Mouse (Mus musculus) natural killer cell, adult 2 months (primary cell): ENCODE measurements around the gene Itgb2.

Source experiments
- DNase-seq, 2 experiments: peaks; one replicate each; pipeline ENCODE4 v3.0.0; 2022; ENCODE audit warnings: low spot score in 2 of 2

The Itgb2 gene

DNA sequence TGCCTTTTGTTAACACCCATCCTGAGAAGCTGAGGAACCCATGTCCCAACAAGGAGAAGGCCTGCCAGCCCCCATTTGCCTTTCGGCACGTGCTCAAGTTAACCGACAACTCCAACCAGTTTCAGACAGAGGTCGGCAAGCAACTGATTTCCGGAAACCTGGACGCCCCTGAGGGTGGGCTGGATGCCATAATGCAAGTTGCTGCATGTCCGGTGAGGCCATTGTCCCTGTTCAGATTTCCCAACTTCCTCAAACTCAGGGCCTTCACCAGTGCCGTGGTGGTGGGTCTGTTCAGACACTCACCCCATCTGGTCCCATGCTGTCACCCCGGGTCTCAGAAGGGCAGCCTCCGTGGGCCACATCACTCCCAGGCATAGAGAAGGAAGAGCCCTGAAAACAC, 18.5 kb downstream of the Itgb2 start:
- no peak for DNase-seq

DNA sequence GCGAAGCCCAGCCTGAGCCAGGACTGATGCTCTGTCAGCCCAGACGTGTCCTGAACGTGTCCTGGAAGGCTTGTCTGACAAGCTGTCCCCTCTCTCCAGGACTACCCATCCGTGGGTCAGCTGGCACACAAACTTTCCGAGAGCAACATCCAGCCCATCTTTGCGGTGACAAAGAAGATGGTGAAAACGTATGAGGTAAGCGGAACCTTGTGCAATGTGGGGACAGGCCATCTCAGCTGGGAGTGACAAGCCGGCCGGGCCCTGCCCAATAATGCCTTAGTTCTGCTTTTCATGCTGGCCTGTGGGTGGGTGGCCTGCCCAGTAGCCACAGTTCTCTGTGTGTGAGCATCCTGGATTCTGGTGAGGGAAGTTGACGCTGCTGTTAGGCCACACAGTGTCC, 20.8 kb downstream of the Itgb2 start:
- DNase-seq: peak; percentile 26 to 32

DNA sequence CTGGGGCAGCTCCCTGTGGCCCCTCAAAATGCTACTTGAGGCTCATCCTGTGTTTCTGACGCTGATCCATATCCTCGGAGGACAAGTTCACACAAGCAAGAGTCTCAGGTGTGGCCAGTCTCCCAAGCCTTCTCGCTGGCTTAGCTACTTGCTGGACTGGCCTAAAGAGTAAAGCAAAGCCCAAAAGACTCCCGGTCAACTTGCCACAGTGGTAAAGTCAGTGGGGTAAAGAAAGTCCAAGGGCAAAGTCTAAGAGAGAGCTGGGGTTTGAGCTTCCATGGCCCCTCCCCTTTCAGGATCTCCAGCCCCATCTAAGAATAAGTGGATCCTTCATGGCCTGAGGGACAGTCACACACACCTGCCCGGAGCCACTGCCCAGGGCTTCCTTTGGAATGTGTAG, 22.1 kb downstream of the Itgb2 start:
- DNase-seq: no peak

DNA sequence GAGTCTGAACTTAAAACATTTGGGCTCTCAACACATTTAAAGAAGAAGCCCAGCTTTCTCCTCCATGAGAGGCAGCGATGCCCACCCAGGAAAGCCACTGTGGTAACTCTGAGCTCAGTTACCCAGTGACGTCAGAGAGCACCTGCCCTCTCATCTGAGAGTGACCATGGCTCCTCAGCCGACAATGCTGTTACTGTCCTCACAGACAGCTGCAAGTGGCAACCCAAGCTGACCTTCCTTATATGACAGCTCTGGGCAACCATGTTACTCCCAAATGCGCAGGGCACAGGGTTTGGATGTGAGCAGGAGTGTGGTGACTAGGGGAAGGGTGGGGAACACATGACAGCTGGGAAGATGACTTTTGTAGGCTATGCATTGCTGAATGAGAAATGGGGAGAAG, 23.2 kb downstream of the Itgb2 start:
- no peak for DNase-seq

DNA sequence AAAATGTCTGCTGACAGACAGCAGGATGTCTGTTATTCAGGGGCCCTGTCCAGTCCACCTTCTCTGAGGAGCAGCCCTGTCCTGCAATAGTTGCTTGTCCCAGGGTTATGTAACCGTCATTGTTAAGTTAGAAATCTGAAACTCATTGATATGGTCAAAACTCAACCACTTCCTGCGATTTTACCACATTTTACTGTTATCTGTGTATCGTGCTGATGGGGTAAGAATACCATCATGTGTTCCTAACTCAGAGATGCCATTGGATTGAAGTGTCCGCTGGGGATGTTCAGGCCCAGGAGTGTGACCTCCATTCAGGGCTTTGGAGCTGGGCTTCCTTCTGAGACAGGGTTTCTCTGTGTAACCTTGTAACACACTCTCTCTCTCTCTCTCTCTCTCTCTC, 24.9 kb downstream of the Itgb2 start:
- DNase-seq: peak in 1 of 2 experiments; percentile 38

DNA sequence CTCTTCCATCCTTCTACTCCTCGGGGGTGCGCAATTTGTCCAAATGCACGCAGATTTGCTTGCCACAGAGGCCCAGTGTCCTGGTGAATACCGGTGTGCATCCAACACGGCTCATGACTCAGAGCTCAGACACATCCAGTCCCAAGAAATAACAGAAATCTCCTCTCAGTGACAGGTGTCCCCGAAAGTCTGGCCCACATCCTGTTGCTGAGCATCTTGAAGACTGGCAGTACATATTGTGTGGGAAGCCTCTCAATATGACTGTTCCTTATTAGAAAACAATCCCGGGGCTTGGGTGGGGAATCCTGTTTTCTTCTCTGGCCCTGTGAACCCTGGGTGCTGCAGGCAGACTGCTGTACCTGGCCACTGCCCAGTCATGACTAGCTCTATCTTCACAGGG, 26.6 kb downstream of the Itgb2 start:
- DNase-seq: no peak

DNA sequence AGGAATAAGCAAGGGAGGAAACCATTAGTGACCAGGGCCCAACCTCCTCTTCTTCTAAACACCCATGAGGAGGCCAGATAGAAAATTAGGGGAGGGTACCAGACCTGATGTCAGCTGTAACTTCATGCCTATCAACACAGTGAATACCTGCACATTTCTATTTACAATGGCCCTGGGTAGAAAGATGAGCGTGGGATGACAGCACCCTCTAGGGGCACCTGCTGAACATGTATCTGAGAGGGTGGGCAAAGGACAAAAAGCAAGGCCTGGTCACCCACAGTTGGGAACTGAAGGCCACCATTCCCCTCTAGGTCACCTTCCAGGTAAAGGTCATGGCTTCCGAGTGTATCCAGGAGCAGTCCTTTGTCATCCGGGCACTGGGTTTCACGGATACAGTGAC, 27.6 kb downstream of the Itgb2 start:
- DNase-seq: no peak

DNA sequence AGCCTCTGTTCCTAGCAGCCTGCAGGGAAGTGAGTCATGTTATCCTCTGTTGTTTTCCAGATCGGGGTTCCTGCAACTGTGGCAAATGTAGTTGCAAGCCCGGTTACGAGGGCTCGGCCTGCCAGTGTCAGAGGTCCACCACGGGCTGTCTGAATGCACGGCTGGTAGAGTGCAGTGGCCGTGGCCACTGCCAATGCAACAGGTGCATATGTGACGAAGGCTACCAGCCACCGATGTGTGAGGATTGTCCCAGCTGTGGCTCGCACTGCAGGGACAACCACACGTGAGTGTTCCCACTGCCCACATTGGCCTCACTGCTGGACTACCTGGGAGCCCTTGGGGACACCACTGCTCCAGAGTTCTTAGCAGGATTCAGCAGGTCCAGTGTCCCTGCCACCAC, 30.0 kb downstream of the Itgb2 start:
- DNase-seq: no peak

DNA sequence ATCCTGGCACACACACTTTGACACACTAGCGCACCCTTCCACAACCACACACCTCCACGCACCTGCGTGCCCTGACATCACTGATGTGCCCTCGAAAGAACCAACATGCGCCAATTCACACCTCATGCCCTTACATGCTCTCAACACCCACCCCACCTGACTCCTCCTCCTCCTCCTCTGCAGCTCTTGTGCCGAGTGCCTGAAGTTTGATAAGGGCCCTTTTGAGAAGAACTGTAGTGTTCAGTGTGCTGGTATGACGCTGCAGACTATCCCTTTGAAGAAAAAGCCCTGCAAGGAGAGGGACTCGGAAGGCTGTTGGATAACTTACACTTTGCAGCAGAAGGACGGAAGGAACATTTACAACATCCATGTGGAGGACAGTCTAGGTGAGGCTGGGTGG, 30.8 kb downstream of the Itgb2 start:
- no peak for DNase-seq

DNA sequence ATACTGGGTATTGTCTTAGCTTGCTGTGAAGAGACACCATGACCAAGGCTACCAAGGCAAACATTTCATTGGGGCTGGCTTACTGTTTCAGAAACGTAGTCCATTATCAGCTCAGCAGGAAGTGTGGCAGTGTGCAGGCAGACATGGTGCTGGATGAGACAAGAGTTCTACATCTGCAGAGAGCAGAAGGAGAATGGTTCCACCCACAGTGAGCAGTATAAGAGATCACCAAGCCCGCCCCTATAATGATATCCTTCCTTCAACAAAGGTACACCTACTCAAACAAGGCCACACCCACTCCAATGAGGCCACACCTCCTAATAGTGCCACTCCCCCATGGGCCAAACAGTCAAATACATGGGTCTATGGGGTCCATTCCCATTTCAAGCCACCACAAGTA, 31.5 kb downstream of the Itgb2 start:
- no peak for DNase-seq

DNA sequence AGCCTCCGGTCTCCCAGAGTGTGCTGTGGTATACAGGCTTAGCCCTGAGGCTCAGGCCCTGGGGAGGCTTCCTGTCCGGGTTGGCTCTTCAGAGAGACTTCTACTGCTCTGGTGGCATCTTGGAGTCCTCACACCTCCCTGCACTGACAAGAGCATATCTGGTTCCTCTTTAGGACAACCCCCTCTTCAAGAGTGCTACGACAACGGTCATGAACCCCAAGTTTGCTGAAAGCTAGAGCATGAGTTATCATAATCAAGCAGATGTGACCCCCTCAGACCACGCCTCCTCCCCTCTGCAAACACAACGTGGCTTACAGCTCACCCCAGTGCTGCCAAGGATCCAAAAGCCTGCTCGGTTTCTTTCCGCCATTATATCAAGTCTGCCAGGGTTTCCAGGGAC, 35.0 kb downstream of the Itgb2 start:
- DNase-seq: no peak

DNA sequence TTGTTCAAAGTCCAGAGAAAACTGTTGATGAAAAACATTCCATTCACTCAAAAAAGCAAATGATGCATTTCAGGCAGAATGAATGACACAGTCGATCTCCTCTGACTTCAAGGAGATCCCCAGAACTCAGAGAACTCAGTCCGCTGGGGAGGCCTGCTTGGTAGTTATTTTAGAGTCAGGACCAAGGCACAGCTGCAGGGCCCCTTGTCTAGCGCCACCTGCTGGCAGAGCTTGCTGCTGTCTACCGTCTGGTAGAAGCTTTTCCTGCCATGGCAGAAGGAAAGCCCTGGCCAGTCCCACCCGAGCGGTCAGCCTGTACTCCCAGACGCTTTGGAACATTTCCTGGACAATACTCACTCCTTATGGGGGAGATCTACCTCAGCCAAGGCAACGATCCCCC, 36.6 kb downstream of the Itgb2 start:
- DNase-seq: peak; percentile 75 to 84

DNA sequence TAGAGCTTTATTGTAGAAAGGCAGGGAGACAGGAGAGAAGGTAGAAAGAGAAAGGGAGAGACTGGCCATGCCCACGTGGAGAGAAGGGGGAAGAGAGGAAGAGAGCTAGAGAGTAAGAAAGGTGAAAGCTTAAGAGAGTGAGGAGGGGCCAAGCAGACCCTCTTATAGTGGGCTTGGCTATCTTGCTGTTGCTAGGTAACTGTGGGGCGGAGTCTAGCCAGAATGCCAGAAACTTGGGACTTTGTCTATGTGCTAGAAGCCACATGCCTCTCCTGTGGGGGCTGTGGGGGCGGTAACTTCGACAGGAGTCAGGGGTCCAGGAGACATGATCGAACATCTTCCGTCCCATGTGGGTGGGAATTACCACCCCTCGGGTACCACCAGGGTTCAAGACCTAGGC, 39.4 kb downstream of the Itgb2 start:
- no peak for DNase-seq

DNA sequence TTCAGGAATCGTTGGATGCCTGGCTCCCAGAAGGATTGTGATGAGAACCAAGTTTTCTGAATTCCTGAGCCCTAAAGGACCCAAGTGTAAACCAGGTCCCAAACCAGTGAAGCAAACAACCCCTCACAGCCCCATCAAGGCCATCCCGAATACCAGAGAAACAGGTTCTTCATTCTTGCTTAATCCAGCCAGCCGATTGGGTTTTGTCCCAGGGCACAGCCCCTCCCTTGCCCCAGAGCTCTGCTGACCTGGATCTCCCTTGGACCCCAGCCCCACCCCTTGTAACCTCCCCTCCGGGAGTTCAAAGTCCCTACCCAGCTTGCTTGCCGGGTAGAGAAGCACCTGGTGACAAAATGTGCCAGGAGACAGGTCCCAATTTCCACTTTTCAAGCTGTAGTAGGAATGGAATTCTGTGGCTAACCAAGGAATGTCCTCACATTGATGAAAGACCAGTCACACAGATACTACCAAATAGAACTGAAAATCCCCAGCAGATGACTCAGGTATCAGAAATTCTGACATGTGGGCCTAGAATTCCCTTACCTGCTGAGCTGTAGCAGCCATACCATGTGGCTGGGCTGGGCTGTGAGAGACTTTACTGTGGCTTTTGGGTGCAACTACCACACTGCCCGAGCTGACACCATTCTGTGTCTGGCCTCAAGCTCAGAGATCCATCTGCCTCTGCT, 40.1 kb downstream of the Itgb2 start:
- DNase-seq: no peak

DNA sequence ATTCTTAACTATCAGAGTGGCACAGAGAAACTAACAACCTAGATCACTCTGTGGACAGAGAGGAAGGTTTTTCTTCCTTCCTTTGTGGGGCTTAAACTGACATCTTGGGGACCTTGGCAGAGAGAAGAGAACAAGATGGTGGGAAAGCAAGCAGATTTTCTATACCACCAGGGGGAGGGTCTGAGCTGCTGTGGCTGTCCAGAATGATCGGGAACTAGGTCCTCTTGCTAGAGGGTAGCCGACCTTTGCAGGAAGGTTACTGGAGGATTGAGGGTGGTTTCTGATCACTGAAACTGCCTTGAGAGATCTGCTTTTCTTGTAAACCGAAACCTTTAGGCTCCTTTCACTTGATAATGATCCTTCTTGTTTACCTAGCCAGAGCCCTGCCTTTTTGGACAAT, 42.2 kb downstream of the Itgb2 start:
- no peak for DNase-seq

DNA sequence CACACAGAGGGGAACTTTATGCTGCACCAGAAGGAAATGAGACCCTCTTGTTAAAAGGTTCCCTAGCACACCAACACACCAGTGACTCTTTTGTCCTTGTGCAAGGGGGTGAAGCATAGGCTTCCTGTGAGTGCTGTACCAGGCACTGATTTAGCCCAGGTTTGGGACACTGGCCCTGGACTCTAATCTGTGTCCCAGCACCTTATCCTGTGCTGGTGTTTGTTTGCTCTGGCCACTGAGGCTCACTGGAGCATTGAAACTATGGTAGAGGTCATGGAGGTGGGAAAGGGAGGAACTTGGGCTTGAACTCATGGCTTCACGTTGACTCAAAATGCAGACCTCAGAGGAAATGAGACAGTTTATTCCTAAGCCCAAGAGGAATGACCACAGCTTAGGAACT, 43.1 kb downstream of the Itgb2 start:
- no peak for DNase-seq

DNA sequence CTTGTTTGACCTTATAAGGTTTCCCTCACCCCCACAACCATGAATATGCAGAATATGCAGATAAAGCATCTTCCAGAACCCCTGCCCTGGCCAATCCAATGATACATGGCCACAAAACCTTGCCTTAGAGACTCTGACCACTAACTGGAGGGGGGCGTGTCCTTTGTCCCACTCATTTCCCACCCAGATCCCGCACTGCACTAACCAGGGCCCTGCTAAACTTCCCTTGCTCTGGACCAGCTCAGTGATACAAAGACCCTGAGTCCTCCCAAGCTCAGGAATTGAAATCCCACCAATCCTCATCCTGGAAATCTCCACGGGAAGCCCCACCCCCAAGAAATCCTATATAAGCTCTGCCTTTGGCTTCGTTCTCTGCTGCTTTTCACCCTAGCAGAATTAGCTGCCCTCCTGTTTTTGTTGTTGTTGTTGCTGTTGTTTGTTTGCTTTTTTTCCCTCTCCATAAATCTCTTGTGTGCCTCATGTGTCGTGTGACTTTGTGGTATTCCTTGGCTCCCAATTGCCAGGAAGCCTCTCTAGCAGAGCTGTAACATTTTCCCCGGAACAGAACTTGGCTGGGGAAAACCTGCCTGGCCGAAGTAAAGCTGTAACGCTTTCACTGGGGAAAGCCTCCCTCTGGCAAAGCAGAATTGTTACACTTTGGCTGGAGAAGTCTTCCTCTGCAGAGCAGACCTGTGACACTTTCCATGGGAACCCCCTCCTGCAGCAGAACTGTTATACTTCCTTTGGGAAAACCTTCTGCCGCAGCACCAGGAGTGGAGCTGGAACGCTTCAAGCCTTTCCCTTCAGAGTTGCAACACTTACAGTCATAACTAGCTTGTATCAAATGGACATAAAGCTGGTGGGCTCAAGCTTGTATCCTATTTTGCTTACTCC, 50.2 kb downstream of the Itgb2 start:
- no peak for DNase-seq

DNA sequence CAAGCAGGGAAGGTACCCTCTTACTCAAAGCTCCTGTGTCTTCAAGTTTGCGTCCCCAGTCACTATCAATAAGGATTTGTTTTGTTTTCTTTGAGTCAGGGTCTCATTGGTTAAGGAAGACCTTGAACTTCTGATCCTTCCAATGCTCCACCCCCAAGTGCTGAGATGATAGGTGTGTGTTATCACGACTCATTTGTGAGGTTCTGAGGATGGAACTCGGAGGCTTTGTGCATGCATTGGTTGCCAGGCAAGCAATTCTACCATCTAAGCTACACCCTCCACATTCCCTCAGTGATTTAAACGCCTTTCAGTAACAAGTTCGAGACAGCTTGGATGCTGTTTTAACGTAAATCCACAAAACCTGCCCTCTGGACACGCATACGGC, 51.0 kb downstream of the Itgb2 start:
- peak in 1 of 2 experiments; percentile 8 for DNase-seq

DNA sequence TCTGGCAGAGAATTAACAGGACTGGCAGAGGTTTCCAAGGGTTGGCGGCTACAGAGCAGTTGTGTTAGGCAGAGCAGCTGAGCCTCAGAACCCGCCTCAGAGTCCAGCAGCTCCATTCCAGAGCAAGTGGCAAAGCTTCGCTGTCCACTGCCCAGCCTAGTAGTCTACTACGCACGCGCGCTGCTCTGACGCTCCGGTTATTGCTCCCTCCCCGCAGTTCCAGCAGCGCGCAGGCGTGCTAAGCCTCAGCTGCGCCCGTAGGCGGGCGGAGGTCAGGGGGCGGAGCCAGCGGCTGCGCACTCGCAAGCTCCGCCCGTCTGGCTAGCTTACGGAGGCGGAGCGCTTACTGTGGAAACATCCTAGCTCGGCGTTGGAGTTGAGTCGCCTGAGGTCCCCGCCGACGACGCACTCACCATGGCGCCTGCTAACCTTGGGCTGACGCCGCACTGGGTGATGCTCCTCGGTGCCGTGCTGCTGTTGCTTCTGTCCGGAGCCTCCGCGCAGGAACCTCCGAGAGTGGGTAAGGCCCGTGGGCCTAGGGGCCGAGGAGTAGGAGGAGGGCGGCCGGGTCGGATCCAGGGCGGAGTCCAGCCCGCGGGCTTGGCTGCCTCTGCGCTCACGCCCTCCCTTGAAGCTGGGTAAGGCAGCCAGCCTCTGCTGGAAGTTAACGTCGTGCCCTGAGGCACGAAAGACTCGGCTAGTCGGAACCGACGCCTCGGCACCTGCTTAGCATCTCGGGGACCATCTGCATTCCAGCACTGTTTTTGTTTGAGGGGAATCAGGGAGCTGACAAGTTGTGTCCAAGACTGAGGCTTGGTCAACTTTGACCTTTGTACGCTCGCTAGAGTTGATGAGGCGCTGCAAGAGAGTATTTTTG, 51.6 kb downstream of the Itgb2 start, which contains the start of gene Pttg1ip:
TSS of gene Pttg1ip (plus strand) at position 313 of the 877 bp plus-strand sequence.
- DNase-seq: peak; percentile 94 to 96

DNA sequence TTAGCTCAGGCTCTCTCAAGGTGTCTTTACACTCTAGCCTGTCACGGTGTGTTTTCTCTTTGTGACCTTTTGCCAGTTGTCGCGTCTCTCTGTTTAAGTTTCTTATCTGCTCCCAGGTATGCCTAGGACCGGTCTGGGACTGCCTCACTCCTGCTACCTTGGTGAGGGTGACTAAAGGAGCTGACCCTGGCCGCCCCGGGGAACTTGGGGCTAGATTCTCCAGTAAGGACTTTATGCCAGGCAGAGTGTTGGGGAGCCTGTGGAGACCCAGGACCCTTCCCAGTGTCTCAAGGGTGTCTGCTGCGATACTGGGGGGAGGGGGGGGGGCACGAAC, 52.2 kb downstream of the Itgb2 start:
- no peak for DNase-seq

DNA sequence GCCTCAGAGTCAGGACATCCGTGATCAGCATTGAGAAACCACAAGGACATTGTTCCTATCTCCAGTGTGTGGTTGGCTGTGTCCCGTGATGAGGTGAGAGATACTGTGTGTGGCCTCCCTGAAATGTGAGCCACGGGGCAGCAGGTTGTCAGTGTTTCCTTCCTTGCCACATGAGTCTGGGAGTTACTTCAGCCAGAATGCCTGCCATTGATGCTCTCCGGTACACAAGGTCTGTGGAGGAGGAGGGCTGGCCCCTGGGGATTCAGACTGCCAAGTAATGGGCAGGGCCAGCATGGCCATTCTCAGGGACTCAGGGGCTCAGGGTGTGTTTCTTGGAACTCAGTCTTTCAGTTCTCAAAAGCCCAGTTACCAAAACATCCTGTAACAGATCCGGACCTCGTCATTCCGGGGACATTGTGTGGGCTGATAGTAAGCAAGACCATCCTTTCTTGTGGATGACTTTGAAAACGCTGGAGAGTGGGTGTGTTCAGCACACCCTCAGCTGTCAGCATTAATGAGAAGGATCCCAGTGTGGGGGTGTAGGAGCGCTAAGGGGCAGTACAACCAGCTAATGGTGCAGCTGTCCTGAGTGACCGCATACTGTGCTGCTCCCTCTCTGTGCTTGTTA, 53.9 kb downstream of the Itgb2 start:
- DNase-seq: peak in 1 of 2 experiments; percentile 14

DNA sequence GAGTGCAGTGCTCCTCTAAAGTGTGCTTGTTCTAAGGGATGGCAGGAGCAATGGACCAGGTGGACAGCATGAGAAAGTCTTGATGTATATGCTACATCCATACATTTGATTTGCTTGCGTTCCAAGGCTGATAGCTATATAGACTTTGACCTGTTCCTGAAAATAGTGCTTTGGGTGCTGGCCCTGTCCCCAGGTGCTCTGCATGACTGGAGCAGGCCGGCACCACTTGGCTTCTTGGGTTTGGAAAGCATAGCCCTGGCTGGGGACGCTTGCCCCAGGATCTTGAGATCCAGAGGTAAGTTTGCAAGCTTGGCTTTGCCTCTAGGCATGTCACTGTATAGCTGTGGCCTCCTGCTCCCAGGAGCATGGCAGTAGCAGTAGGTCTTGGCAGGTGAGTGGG, 56.6 kb downstream of the Itgb2 start:
- DNase-seq: no peak
